Mouse (Mus musculus) liver, embryonic 14.5 days (tissue): ENCODE results near the gene Grifin.

Experiments
- CTCF ChIP-seq: IDR thresholded peaks from 2 replicates; pipeline ENCODE4 v1.5.1; 2016; ENCODE audit warnings: antibody characterized with exemption, low read depth, control low read depth
- EP300 ChIP-seq: IDR thresholded peaks from 2 replicates; pipeline ENCODE4 v1.6.1; 2016; ENCODE audit warnings: antibody characterized with exemption, low read depth

DNA sequence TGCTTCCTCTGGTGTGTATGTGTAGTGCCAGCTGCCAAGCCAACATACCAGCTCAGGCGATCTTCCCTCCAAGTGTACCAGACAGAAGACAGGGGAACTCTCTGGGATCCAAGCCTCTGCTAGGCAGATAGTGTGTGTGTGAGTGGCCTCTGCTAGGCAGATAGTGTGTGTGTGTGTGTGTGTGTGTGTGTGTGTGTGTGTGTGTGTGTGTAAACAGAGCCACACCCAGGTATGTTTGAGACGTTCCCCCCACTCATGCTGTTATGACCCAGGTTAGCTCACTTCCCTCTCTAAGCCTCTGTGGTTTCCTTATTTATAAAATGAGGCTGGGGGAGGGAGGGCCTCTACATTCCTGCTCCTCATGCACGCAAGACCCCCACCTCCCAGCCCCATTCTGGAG is 31.6 kb upstream of the Grifin start:
- TF ChIP-seq CTCF (no peak), EP300 (no peak; the same call in 1 of the 2 replicates)
